Mouse (Mus musculus): Measurements from ENCODE around the gene Dnaaf2. TPM values are rescaled to one million over a fixed set of nuclear protein-coding genes. Genes with fewer than 3 reads are reported as not detected.
"Not testable (repeated sequence)": the region's sequence is repeated elsewhere in the genome, so short reads cannot be mapped to it uniquely, and the experiment has no call there.

Dnaaf2 gene
- polyA plus RNA-seq, 1 experiment from 2014 or later = 6.7 TPM

DNA sequence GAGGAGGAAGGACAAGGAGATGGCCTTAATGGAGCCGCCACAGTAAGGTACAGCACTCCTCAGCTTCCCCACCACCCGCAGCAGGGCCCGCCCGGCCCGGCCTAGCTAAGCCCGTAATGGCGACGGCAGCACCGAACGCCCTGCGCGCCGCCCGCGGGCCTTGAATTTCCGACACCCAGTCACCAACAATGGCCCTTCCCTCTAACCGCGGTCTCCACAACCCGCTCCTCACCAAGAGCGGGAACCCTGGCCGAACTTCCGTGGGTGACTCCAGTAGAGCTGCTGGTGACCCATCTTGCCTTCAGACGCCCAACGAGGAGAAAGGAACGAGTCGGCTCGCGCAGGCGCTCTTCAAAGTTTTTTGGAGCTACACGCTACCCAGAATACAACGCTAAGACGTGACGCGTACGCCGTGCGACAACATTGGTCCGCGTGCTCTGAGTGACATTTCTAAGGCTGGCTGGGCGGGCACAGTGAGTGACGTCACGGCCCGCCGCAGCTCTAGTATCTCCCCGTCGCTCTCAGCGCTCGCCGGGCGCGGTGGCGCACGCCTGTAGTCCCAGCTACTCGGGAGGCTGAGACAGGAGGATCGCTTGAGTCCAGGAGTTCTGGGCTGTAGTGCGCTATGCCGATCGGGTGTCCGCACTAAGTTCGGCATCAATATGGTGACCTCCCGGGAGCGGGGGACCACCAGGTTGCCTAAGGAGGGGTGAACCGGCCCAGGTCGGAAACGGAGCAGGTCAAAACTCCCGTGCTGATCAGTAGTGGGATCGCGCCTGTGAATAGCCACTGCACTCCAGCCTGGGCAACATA is 39.3 kb downstream of the Dnaaf2 start, which contains the start of gene Rps29:
TSS of gene Rps29 (minus strand) at position 422 of the 813 bp plus-strand sequence.
- H3K27ac ChIP-seq (replicated peaks in 1 of 2; ENCODE audit: control insufficient read depth in 1 of 2, insufficient read depth in 1 of 2, low read depth in 2 of 2, low read length in 2 of 2) = peak within 1 kb of the TSS; percentile 94 to 96
- H3K4me3 ChIP-seq (ENCODE audit: control insufficient read depth in 1 of 2, insufficient read depth in 1 of 2, low read depth in 1 of 2, low read length in 2 of 2) = peak within 1 kb of the TSS; percentile 78 to 94
- peak; percentile 99 for ATAC-seq (ENCODE audit: insufficient number of reproducible peaks, insufficient read depth, low FRiP score, low read depth)
- peaks cover 22% of the 10 kb centered on the region for H3K36me3 ChIP-seq (ENCODE audit: control insufficient read depth, insufficient read depth, low read length)
- H3K4me2 ChIP-seq (ENCODE audit: low read length) = peak within 1 kb of the TSS; percentile 67
- H3K9ac ChIP-seq (ENCODE audit: low read length) = peak within 1 kb of the TSS; percentile 97
- H3K27me3 ChIP-seq (ENCODE audit: control insufficient read depth, insufficient read depth, low read length); H3K4me1 ChIP-seq (ENCODE audit: control insufficient read depth in 2 of 2, insufficient read depth in 2 of 2, low read length in 2 of 2); H3K9me3 ChIP-seq (ENCODE audit: control insufficient read depth, low read length): not testable (repeated sequence)
- WGBS = 1% methylated on average over 57 of the region's 68 CpGs

DNA sequence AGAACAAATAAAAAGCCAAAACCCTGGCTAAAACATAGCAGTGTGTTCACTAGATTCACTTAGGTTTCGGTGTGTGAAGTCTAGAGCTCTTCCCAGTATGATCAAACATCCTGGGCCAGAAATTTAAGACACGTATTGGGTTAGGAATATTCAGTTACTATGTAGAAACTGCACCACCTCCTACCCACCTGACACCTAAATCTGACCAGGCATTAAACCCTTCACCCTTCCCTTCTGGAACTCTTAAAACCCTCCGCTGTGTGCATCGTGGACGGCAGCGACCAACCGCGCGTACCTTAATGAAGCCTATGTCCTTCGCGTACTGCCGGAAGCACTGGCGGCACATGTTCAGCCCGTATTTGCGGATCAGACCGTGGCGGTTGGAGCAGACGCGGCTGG is 39.9 kb downstream of the Dnaaf2 start:
- Histone ChIP-seq H3K27me3 (ENCODE audit: control insufficient read depth, insufficient read depth, low read length) (no peaks in the 10 kb centered on the region), H3K27ac (replicated peaks in 1 of 2; ENCODE audit: control insufficient read depth in 1 of 2, insufficient read depth in 1 of 2, low read depth in 2 of 2, low read length in 2 of 2) (peak overlapping the region; percentile 94 to 96), H3K9ac (ENCODE audit: low read length) (peak overlapping the region; percentile 97), H3K9me3 (ENCODE audit: control insufficient read depth, low read length) (no peaks in the 10 kb centered on the region), H3K4me2 (ENCODE audit: low read length) (peak overlapping the region; percentile 67), H3K4me3 (ENCODE audit: control insufficient read depth in 1 of 2, insufficient read depth in 1 of 2, low read depth in 1 of 2, low read length in 2 of 2) (peak overlapping the region; percentile 78 to 94), H3K36me3 (ENCODE audit: control insufficient read depth, insufficient read depth, low read length) (peaks cover 22% of the 10 kb centered on the region), H3K4me1 (ENCODE audit: control insufficient read depth in 2 of 2, insufficient read depth in 2 of 2, low read length in 2 of 2) (peaks cover 3 to 4% of the 10 kb centered on the region in 2 experiments; a peak in 3 of 4 replicates)
- WGBS = under 1% methylated on average over 19 of the region's 19 CpGs
- ATAC-seq (ENCODE audit: insufficient number of reproducible peaks, insufficient read depth, low FRiP score, low read depth) = no peak; the same call in 1 of the 2 replicates

DNA sequence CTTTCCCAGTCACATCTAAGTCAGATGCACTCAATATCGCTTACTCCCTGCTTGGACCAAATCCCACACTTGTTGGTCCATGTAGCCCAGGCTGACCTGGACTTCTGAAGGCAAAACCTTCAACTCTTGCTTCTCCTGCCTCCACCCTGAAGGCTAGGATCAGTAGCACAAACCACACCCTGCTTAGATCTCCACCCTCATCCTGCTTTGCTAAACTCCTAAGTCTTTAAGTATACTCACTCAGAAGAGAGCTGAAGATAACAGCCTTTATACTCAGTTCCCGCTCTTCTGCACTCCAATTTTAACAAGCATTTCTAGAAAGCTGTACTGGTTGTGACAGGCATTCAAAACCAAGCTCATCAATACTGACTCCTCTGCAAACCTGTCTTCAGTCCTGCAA is 41.1 kb downstream of the Dnaaf2 start:
- Histone ChIP-seq H3K9me3 (ENCODE audit: control insufficient read depth, low read length) (no peaks in the 10 kb centered on the region), H3K27me3 (ENCODE audit: control insufficient read depth, insufficient read depth, low read length) (no peaks in the 10 kb centered on the region), H3K4me3 (ENCODE audit: control insufficient read depth in 1 of 2, insufficient read depth in 1 of 2, low read depth in 1 of 2, low read length in 2 of 2) (no peak overlapping the region), H3K4me2 (ENCODE audit: low read length) (no peak overlapping the region), H3K4me1 (ENCODE audit: control insufficient read depth in 2 of 2, insufficient read depth in 2 of 2, low read length in 2 of 2) (peaks cover 3 to 4% of the 10 kb centered on the region in 2 experiments; a peak in 3 of 4 replicates), H3K36me3 (ENCODE audit: control insufficient read depth, insufficient read depth, low read length) (peaks cover 22% of the 10 kb centered on the region), H3K9ac (ENCODE audit: low read length) (no peak overlapping the region), H3K27ac (replicated peaks in 1 of 2; ENCODE audit: control insufficient read depth in 1 of 2, insufficient read depth in 1 of 2, low read depth in 2 of 2, low read length in 2 of 2) (no peak overlapping the region)
- 96% methylated on average over 2 of the region's 2 CpGs for WGBS
- ATAC-seq (ENCODE audit: insufficient number of reproducible peaks, insufficient read depth, low FRiP score, low read depth) = no peak

DNA sequence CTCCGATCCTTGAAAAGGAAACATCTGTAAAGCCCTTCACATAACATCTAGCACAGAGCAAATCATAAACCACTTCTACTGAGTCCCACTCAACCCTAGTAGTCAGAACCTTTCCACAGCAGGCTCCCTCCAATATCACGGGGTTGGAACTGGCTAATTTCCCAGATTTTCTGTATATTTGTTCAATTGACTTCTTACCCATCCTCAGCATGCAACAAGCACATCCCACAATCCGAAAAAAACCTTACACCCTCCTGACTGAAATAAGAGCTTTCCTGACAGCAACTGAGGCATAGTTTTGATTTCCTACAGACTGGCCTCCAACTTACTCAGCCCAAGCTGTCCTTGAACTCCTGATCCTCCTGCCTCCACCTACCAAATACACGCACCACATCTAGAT is 41.8 kb downstream of the Dnaaf2 start:
- no peak overlapping the region for H3K9ac ChIP-seq (ENCODE audit: low read length)
- peaks cover 22% of the 10 kb centered on the region for H3K36me3 ChIP-seq (ENCODE audit: control insufficient read depth, insufficient read depth, low read length)
- ATAC-seq (ENCODE audit: insufficient number of reproducible peaks, insufficient read depth, low FRiP score, low read depth) = no peak
- no peak overlapping the region for H3K27ac ChIP-seq (replicated peaks in 1 of 2; ENCODE audit: control insufficient read depth in 1 of 2, insufficient read depth in 1 of 2, low read depth in 2 of 2, low read length in 2 of 2)
- no peaks in the 10 kb centered on the region for H3K9me3 ChIP-seq (ENCODE audit: control insufficient read depth, low read length)
- peaks cover 3 to 4% of the 10 kb centered on the region in 2 experiments; a peak in 3 of 4 replicates for H3K4me1 ChIP-seq (ENCODE audit: control insufficient read depth in 2 of 2, insufficient read depth in 2 of 2, low read length in 2 of 2)
- no peak overlapping the region for H3K4me2 ChIP-seq (ENCODE audit: low read length)
- no peaks in the 10 kb centered on the region for H3K27me3 ChIP-seq (ENCODE audit: control insufficient read depth, insufficient read depth, low read length)
- WGBS = 83% methylated on average over 4 of the region's 4 CpGs
- no peak overlapping the region for H3K4me3 ChIP-seq (ENCODE audit: control insufficient read depth in 1 of 2, insufficient read depth in 1 of 2, low read depth in 1 of 2, low read length in 2 of 2)

DNA sequence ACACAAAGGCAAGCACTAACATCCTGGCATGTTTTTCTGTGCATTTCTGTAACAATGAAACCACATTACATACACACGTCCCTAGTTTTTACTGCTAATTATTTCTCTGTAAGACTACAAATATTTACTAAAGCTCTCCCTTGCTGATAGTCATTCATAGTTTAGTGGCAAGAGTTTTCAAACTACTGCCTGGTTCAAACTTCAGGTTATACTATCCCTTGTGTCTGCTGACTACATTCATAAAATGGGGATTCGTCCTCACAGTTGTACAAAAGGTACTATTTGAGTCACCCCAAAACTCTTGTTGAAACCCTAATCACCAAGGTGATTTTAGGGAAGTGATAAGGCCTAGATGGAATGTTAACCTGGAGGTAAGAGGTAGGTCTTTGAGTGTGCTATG is 42.3 kb downstream of the Dnaaf2 start:
- Histone ChIP-seq H3K9ac (ENCODE audit: low read length) (no peak overlapping the region), H3K9me3 (ENCODE audit: control insufficient read depth, low read length) (no peaks in the 10 kb centered on the region), H3K4me2 (ENCODE audit: low read length) (no peak overlapping the region), H3K4me1 (ENCODE audit: control insufficient read depth in 2 of 2, insufficient read depth in 2 of 2, low read length in 2 of 2) (peaks cover 3 to 4% of the 10 kb centered on the region in 2 experiments; a peak in 3 of 4 replicates), H3K4me3 (ENCODE audit: control insufficient read depth in 1 of 2, insufficient read depth in 1 of 2, low read depth in 1 of 2, low read length in 2 of 2) (no peak overlapping the region), H3K27ac (replicated peaks in 1 of 2; ENCODE audit: control insufficient read depth in 1 of 2, insufficient read depth in 1 of 2, low read depth in 2 of 2, low read length in 2 of 2) (no peak overlapping the region), H3K27me3 (ENCODE audit: control insufficient read depth, insufficient read depth, low read length) (no peaks in the 10 kb centered on the region), H3K36me3 (ENCODE audit: control insufficient read depth, insufficient read depth, low read length) (peaks cover 22% of the 10 kb centered on the region)
- 83% methylated on average over 2 of the region's 2 CpGs for WGBS
- no peak for ATAC-seq (ENCODE audit: insufficient number of reproducible peaks, insufficient read depth, low FRiP score, low read depth)

DNA sequence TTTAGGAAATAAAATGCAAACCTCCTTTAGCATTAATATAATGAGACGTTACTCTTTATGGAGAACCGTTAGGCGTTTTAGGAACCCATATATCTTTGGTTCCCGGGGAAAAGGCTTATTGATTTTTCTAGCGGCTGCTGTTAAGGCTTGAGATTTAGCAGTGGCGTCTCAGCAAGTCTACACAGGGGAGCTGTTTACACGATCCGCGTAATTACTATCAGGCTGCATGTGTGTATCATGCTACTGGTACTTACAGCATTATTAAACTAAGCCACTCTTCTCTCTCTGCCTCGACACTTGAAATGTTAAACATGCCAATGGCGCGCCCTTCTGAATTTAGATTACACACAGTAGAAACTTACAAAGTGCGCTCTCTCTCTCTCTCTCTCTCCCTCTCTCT is 48.2 kb downstream of the Dnaaf2 start:
- H3K4me3 ChIP-seq (ENCODE audit: control insufficient read depth in 1 of 2, insufficient read depth in 1 of 2, low read depth in 1 of 2, low read length in 2 of 2) = no peak overlapping the region
- H3K9me3 ChIP-seq (ENCODE audit: control insufficient read depth, low read length) = no peaks in the 10 kb centered on the region
- peaks cover 0 to 3% of the 10 kb centered on the region in 2 experiments; a peak in 2 of 4 replicates for H3K4me1 ChIP-seq (ENCODE audit: control insufficient read depth in 2 of 2, insufficient read depth in 2 of 2, low read length in 2 of 2)
- no peaks in the 10 kb centered on the region for H3K36me3 ChIP-seq (ENCODE audit: control insufficient read depth, insufficient read depth, low read length)
- no peak overlapping the region for H3K9ac ChIP-seq (ENCODE audit: low read length)
- 79% methylated on average over 13 of the region's 13 CpGs for WGBS
- H3K27me3 ChIP-seq (ENCODE audit: control insufficient read depth, insufficient read depth, low read length) = no peaks in the 10 kb centered on the region
- ATAC-seq (ENCODE audit: insufficient number of reproducible peaks, insufficient read depth, low FRiP score, low read depth) = no peak
- H3K4me2 ChIP-seq (ENCODE audit: low read length) = no peak overlapping the region
- H3K27ac ChIP-seq (replicated peaks in 1 of 2; ENCODE audit: control insufficient read depth in 1 of 2, insufficient read depth in 1 of 2, low read depth in 2 of 2, low read length in 2 of 2) = no peak overlapping the region

DNA sequence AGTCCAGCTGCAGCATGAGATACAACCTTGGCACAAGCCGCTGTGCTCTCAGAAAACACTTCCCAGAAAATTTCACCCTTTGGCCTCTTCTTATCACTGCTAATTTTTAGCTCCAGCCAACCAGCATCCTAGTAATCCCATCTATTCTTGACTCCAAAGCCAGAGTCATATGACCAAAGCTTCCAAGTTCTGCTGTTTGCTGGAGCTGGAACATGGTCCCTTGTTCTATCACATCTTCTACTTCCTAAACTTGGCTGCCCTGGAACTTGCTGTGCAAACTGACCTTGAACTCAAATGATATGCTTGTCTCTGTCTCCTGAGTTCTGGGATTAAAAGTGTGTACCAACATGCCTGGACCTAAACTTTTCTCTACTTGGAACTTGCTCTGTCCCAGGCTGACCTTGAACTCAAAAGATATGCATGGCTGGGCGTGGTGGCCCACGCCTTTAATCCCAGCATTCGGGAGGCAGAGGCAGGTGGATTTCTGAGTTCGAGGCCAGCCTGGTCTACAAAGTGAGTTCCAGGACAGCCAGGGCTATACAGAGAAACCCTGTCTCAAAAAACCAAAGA is 51.0 kb downstream of the Dnaaf2 start:
- Histone ChIP-seq H3K9ac (ENCODE audit: low read length) (no peak overlapping the region), H3K27ac (replicated peaks in 1 of 2; ENCODE audit: control insufficient read depth in 1 of 2, insufficient read depth in 1 of 2, low read depth in 2 of 2, low read length in 2 of 2) (no peak overlapping the region), H3K9me3 (ENCODE audit: control insufficient read depth, low read length) (no peaks in the 10 kb centered on the region), H3K4me1 (ENCODE audit: control insufficient read depth in 2 of 2, insufficient read depth in 2 of 2, low read length in 2 of 2) (peaks cover 0 to 3% of the 10 kb centered on the region in 2 experiments; a peak in 2 of 4 replicates), H3K27me3 (ENCODE audit: control insufficient read depth, insufficient read depth, low read length) (no peaks in the 10 kb centered on the region), H3K4me3 (ENCODE audit: control insufficient read depth in 1 of 2, insufficient read depth in 1 of 2, low read depth in 1 of 2, low read length in 2 of 2) (no peak overlapping the region), H3K4me2 (ENCODE audit: low read length) (no peak overlapping the region), H3K36me3 (ENCODE audit: control insufficient read depth, insufficient read depth, low read length) (no peaks in the 10 kb centered on the region)
- no peak for ATAC-seq (ENCODE audit: insufficient number of reproducible peaks, insufficient read depth, low FRiP score, low read depth)
- WGBS = 83% methylated on average over 5 of the region's 5 CpGs

Data from heart, embryonic 14.5 days (tissue).